Mouse (Mus musculus): ENCODE measurements around the gene Wbp1. TPM values are rescaled to one million over a fixed set of nuclear protein-coding genes. Genes with fewer than 3 reads are reported as not detected.

Gene Wbp1
- polyA plus RNA-seq, 1 experiment from 2014 or later: 87.2 TPM

GRCm38 (mm10) chr6:83136881-83137575 is 15.7 kb upstream of the Wbp1 start:
- ATAC-seq (replicated peaks; ENCODE audit: insufficient number of reproducible peaks, low FRiP score, low TSS enrichment): peak; percentile 72
- H3K36me3 ChIP-seq (ENCODE audit: control insufficient read depth, insufficient read depth, low read length): no peaks in the 10 kb centered on the region
- H3K4me2 ChIP-seq: peak overlapping the region; percentile 87
- peak overlapping the region; percentile 94 for H3K9ac ChIP-seq (ENCODE audit: low read depth, low read length)
- 0 out of 2 replicates have a peak, but pooled peaks cover 3% of the 10 kb centered on the region for H3K27me3 ChIP-seq (ENCODE audit: control insufficient read depth, insufficient read depth, low read length)
- H3K4me1 ChIP-seq (ENCODE audit: control insufficient read depth, insufficient read depth, low read length): peaks cover 31% of the 10 kb centered on the region
- H3K9me3 ChIP-seq (replicated peaks; ENCODE audit: control insufficient read depth, low read length): no peaks in the 10 kb centered on the region
- WGBS (ENCODE audit: insufficient replicate concordance): 1% methylated on average over 25 of the region's 26 CpGs
- H3K4me3 ChIP-seq (ENCODE audit: low read depth, low read length): peak overlapping the region; percentile 63
- peak overlapping the region; percentile 99 for H3K27ac ChIP-seq (ENCODE audit: low read depth, low read length)

DNA sequence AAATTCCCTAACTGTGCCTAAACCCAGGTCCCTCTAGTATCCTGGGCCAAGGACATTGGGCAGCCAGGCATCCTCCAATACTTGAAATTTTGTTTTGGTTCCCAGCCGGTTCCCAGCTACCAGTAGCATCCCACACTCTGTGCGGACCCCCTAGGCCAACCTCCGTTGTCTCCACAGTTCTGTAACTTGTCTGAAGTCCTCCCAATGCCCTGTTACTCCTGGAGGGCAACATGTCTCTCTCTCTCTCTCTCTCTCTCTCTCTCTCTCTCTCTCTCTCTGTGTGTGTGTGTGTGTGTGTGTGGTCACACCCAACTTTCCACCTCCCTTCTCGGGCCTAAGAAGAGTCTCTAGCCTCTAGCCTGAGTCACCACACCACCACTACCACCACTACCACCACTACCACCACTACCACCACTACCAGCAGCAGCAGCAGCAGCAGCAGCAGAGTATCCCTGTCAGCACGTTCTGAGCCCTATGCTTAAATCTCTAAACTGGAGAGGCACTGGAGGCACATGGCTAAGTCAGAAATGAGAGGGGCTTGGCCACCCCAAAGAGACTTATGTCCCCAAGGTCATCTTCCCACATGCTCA is 15.0 kb upstream of the Wbp1 start:
- 17% methylated on average over 5 of the region's 5 CpGs for WGBS (ENCODE audit: insufficient replicate concordance)
- no peaks in the 10 kb centered on the region for H3K9me3 ChIP-seq (replicated peaks; ENCODE audit: control insufficient read depth, low read length)
- 0 out of 2 replicates have a peak, but pooled peaks have one; percentile 3 for ATAC-seq (replicated peaks; ENCODE audit: insufficient number of reproducible peaks, low FRiP score, low TSS enrichment)
- 0 out of 2 replicates have a peak, but pooled peaks cover 3% of the 10 kb centered on the region for H3K27me3 ChIP-seq (ENCODE audit: control insufficient read depth, insufficient read depth, low read length)
- H3K36me3 ChIP-seq (ENCODE audit: control insufficient read depth, insufficient read depth, low read length): no peaks in the 10 kb centered on the region
- peaks cover 24% of the 10 kb centered on the region for H3K4me1 ChIP-seq (ENCODE audit: control insufficient read depth, insufficient read depth, low read length)
- peak overlapping the region; percentile 87 for H3K4me2 ChIP-seq
- H3K27ac ChIP-seq (ENCODE audit: low read depth, low read length): peak overlapping the region; percentile 99
- H3K9ac ChIP-seq (ENCODE audit: low read depth, low read length): peak overlapping the region; percentile 94
- H3K4me3 ChIP-seq (ENCODE audit: low read depth, low read length): peak overlapping the region; percentile 63

DNA sequence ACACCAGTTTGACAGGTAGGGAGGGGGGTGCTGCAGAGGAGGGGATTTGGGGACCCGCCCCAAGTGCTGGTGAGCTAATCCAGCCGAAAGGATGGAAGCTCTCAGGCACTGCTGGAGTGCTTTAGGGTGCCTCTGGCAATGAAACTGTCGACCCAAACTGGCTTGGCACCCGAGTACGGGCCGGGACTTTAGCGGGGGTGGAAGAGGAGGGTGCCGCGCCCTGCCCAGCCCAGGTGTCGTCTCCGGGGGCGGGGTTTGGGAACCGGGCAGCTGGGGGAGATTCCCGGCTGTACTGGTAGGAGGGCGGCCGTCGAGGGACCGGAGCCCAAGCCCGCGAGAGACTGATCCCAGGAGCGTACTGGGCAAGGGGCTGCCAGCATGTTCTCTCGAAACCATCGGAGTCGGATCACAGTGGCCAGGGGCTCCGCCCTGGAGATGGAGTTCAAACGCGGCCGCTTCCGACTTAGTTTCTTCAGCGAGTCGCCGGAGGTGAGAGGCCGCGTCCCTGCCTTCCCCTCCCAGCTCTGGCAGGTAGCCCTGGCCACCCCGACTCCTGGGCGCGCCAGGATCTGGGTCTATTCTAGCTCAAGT is 14.3 kb upstream of the Wbp1 start:
- no peaks in the 10 kb centered on the region for H3K9me3 ChIP-seq (replicated peaks; ENCODE audit: control insufficient read depth, low read length)
- H3K4me1 ChIP-seq (ENCODE audit: control insufficient read depth, insufficient read depth, low read length): peaks cover 24% of the 10 kb centered on the region
- peak overlapping the region; percentile 94 for H3K9ac ChIP-seq (ENCODE audit: low read depth, low read length)
- no peak overlapping the region for H3K27ac ChIP-seq (ENCODE audit: low read depth, low read length)
- 2% methylated on average over 37 of the region's 37 CpGs for WGBS (ENCODE audit: insufficient replicate concordance)
- H3K27me3 ChIP-seq (ENCODE audit: control insufficient read depth, insufficient read depth, low read length): 0 out of 2 replicates have a peak, but pooled peaks cover 3% of the 10 kb centered on the region
- peak overlapping the region; percentile 87 for H3K4me2 ChIP-seq
- no peak for ATAC-seq (replicated peaks; ENCODE audit: insufficient number of reproducible peaks, low FRiP score, low TSS enrichment)
- peak overlapping the region; percentile 63 for H3K4me3 ChIP-seq (ENCODE audit: low read depth, low read length)
- no peaks in the 10 kb centered on the region for H3K36me3 ChIP-seq (ENCODE audit: control insufficient read depth, insufficient read depth, low read length)

DNA sequence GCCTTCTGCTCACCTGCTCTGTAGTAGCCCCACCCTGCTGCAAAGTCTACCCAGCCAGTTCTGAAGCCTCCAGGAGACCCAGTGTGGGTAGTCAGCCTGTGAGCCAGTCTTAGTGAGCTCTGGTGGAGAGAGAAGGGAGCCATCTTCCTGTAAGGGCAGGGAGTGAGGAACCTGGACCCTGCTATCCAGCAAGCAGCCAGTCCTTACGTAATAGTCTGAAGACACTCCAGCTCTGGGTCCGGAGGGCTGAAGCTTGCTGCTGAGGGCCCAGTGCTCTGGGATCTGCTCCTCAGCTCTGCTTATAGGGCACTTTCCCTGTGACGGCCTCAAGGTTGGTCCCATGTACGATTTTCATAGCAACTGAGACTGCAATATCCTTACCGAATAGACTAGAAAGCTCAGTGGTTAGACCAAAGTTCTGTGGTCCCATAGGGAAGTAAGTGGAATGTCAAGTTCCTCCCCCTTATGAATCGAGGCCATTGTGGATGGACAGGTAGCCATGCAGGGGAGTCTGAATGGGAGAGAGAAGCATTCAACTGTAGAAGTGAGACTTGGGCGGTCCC is 13.7 kb upstream of the Wbp1 start, which contains the start of gene Rtkn:
TSS of gene Rtkn (plus strand) at position 513 of the 563 bp plus-strand sequence.
- ATAC-seq (replicated peaks; ENCODE audit: insufficient number of reproducible peaks, low FRiP score, low TSS enrichment): no peak
- WGBS (ENCODE audit: insufficient replicate concordance): 60% methylated on average over 7 of the region's 7 CpGs
- H3K36me3 ChIP-seq (ENCODE audit: control insufficient read depth, insufficient read depth, low read length): no peaks in the 10 kb centered on the region

GRCm38 (mm10) chr6:83134226-83134625 is 12.9 kb upstream of the Wbp1 start:
- Histone ChIP-seq H3K4me3 (ENCODE audit: low read depth, low read length) (no peak overlapping the region), H3K9me3 (replicated peaks; ENCODE audit: control insufficient read depth, low read length) (no peaks in the 10 kb centered on the region), H3K27me3 (ENCODE audit: control insufficient read depth, insufficient read depth, low read length) (0 out of 2 replicates have a peak, but pooled peaks cover 3% of the 10 kb centered on the region), H3K27ac (ENCODE audit: low read depth, low read length) (no peak overlapping the region), H3K36me3 (ENCODE audit: control insufficient read depth, insufficient read depth, low read length) (no peaks in the 10 kb centered on the region), H3K4me1 (ENCODE audit: control insufficient read depth, insufficient read depth, low read length) (peaks cover 24% of the 10 kb centered on the region), H3K4me2 (no peak overlapping the region), H3K9ac (ENCODE audit: low read depth, low read length) (no peak overlapping the region)
- WGBS (ENCODE audit: insufficient replicate concordance): 64% methylated on average over 3 of the region's 3 CpGs
- ATAC-seq (replicated peaks; ENCODE audit: insufficient number of reproducible peaks, low FRiP score, low TSS enrichment): no peak

More for the DNA sequence above, 13.7 kb upstream of the Wbp1 start, which contains the start of gene Rtkn:
- peak within 1 kb of the TSS; percentile 63 for H3K4me3 ChIP-seq (ENCODE audit: low read depth, low read length)
- H3K27ac ChIP-seq (ENCODE audit: low read depth, low read length): peak within 1 kb of the TSS; percentile 99; the same call in 1 of the 2 replicates
- H3K9me3 ChIP-seq (replicated peaks; ENCODE audit: control insufficient read depth, low read length): no peaks in the 10 kb centered on the region
- 0 out of 2 replicates have a peak, but pooled peaks cover 3% of the 10 kb centered on the region for H3K27me3 ChIP-seq (ENCODE audit: control insufficient read depth, insufficient read depth, low read length)
- peaks cover 24% of the 10 kb centered on the region for H3K4me1 ChIP-seq (ENCODE audit: control insufficient read depth, insufficient read depth, low read length)
- H3K9ac ChIP-seq (ENCODE audit: low read depth, low read length): peak within 1 kb of the TSS; percentile 94
- peak within 1 kb of the TSS; percentile 87 for H3K4me2 ChIP-seq

- Histone ChIP-seq H3K27me3 (ENCODE audit: control insufficient read depth, insufficient read depth, low read length) (0 out of 2 replicates have a peak, but pooled peaks cover 3% of the 10 kb centered on the region), H3K9ac (ENCODE audit: low read depth, low read length) (no peak overlapping the region), H3K9me3 (replicated peaks; ENCODE audit: control insufficient read depth, low read length) (no peaks in the 10 kb centered on the region), H3K4me2 (no peak overlapping the region), H3K27ac (ENCODE audit: low read depth, low read length) (no peak overlapping the region), H3K36me3 (ENCODE audit: control insufficient read depth, insufficient read depth, low read length) (no peaks in the 10 kb centered on the region), H3K4me3 (ENCODE audit: low read depth, low read length) (no peak overlapping the region), H3K4me1 (ENCODE audit: control insufficient read depth, insufficient read depth, low read length) (peaks cover 11% of the 10 kb centered on the region)
- WGBS (ENCODE audit: insufficient replicate concordance): 82% methylated on average over 9 of the region's 9 CpGs
- no peak for ATAC-seq (replicated peaks; ENCODE audit: insufficient number of reproducible peaks, low FRiP score, low TSS enrichment)
These were observed 11.0 kb upstream of the Wbp1 start for GRCm38 (mm10) chr6:83132176-83132919.

DNA sequence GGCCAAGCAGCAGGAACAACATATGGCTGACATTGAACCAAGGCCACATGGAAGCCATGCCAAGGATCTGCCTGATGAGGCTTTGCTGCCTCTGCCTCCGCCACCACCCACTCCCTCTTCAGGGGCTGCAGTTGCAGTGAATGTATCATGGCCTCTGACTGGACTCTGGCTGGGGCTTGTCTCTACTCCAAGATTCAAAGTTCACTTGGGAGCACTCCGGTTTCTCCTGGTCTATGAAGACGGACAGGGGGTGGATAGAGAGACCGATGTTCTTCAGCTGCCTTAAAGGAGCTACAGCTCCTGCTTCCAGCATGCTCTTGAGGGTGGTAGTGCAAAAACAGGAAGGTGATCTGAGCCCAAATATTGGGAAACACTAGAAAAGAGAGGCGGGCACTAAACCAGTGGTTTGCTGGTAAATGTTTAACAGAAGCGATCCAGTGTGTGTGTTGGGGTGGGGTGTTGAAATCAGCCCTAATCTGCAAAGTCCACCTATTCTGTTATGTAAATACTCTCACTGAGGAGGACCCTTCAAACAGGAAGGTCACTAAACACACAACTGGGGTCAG is 10.2 kb upstream of the Wbp1 start:
- no peaks in the 10 kb centered on the region for H3K9me3 ChIP-seq (replicated peaks; ENCODE audit: control insufficient read depth, low read length)
- 82% methylated on average over 6 of the region's 6 CpGs for WGBS (ENCODE audit: insufficient replicate concordance)

More for the DNA sequence above, 10.2 kb upstream of the Wbp1 start:
- Histone ChIP-seq H3K4me1 (ENCODE audit: control insufficient read depth, insufficient read depth, low read length) (peaks cover 11% of the 10 kb centered on the region), H3K9ac (ENCODE audit: low read depth, low read length) (no peak overlapping the region), H3K27ac (ENCODE audit: low read depth, low read length) (no peak overlapping the region), H3K4me3 (ENCODE audit: low read depth, low read length) (no peak overlapping the region), H3K36me3 (ENCODE audit: control insufficient read depth, insufficient read depth, low read length) (no peaks in the 10 kb centered on the region), H3K4me2 (no peak overlapping the region), H3K27me3 (ENCODE audit: control insufficient read depth, insufficient read depth, low read length) (0 out of 2 replicates have a peak, but pooled peaks cover 3% of the 10 kb centered on the region)
- no peak for ATAC-seq (replicated peaks; ENCODE audit: insufficient number of reproducible peaks, low FRiP score, low TSS enrichment)

All from heart, embryonic 11.5 days (tissue).